Mouse (Mus musculus): ENCODE data around the gene Mdga1.

GRCm38 (mm10) chr17:29944376-29944775 is 25.5 kb downstream of the Mdga1 start:
- no peak for TF ChIP-seq POLR2A (IDR thresholded peaks at IDR 0.05; ENCODE audit: borderline replicate concordance, low read depth, low read length)
- TF ChIP-seq CTCF (IDR thresholded peaks at IDR 0.05; ENCODE audit: low read depth, low read length), result no peak
